Mouse (Mus musculus): ENCODE results near the gene Tra2a. TPM values are rescaled to one million over a fixed set of nuclear protein-coding genes. Genes with fewer than 3 reads are reported as not detected.

The Tra2a gene
- total and polyA plus RNA-seq, 3 experiments: 85.2 to 108 TPM; not detected in 1

- Histone ChIP-seq H3K4me3 (ENCODE audit: control insufficient read depth in 1 of 2, insufficient read depth in 1 of 2, low read depth in 2 of 2, low read length in 2 of 2) (no peak overlapping the region), H3K9ac (ENCODE audit: control insufficient read depth, low read depth, low read length, poor library complexity, severe bottlenecking) (no peak overlapping the region)
Measured at GRCm38 (mm10) chr6:49195188-49195587, 68.6 kb downstream of the Tra2a start.

GRCm38 (mm10) chr6:49194536-49194935 lies 69.3 kb downstream of the Tra2a start:
- Histone ChIP-seq H3K4me1 (ENCODE audit: control insufficient read depth in 1 of 2, insufficient read depth in 2 of 2, low read length in 2 of 2) (no peaks in the 10 kb centered on the region), H3K36me3 (ENCODE audit: control insufficient read depth in 1 of 2, insufficient read depth in 2 of 2, low read length in 2 of 2) (no peaks in the 10 kb centered on the region), H3K9ac (ENCODE audit: control insufficient read depth, low read depth, low read length, poor library complexity, severe bottlenecking) (no peak overlapping the region), H3K4me3 (ENCODE audit: control insufficient read depth in 1 of 2, insufficient read depth in 1 of 2, low read depth in 2 of 2, low read length in 2 of 2) (no peak overlapping the region), H3K9me3 (replicated peaks; ENCODE audit: insufficient read depth, low read length) (no peaks in the 10 kb centered on the region), H3K27ac (ENCODE audit: control insufficient read depth, low read depth, low read length) (no peak overlapping the region), H3K27me3 (ENCODE audit: control insufficient read depth in 1 of 2, insufficient read depth in 2 of 2, low read length in 2 of 2) (no peaks in the 10 kb centered on the region), H3K79me2 (ENCODE audit: control insufficient read depth, insufficient read depth, low read length, poor library complexity) (no peaks in the 10 kb centered on the region)
- no peak for DNase-seq (ENCODE audit: low read depth, low spot score)
- no peak for TF ChIP-seq ZKSCAN1 (IDR thresholded peaks at IDR 0.05; ENCODE audit: low read depth, low read length)
- TF ChIP-seq MYB (IDR thresholded peaks at IDR 0.05; ENCODE audit: low read depth, low read length): no peak
- no peak for TF ChIP-seq EP300 (IDR thresholded peaks at IDR 0.05; ENCODE audit: low read depth in 1 of 2, low read length in 2 of 2)
- TF ChIP-seq USF1 (IDR thresholded peaks at IDR 0.05; ENCODE audit: low read depth, low read length): no peak
- TF ChIP-seq ZNF384 (IDR thresholded peaks at IDR 0.05; ENCODE audit: low read depth, low read length): no peak
- no peak for TF ChIP-seq MAX (IDR thresholded peaks at IDR 0.05; ENCODE audit: low read length)
- TF ChIP-seq SMC3 (IDR thresholded peaks at IDR 0.05; ENCODE audit: low read depth, low read length): no peak
- no peak for TF ChIP-seq MEF2A (IDR thresholded peaks at IDR 0.05; ENCODE audit: extremely low read depth, insufficient replicate concordance, low read depth, low read length, poor library complexity, severe bottlenecking)
- TF ChIP-seq NRF1 (IDR thresholded peaks at IDR 0.05; ENCODE audit: insufficient read depth, low read depth, low read length, poor library complexity, severe bottlenecking): no peak
- no peak for TF ChIP-seq BHLHE40 (IDR thresholded peaks at IDR 0.05; ENCODE audit: borderline replicate concordance, low read depth, low read length)
- no peak for TF ChIP-seq POLR2AphosphoS5 (IDR thresholded peaks at IDR 0.05; ENCODE audit: borderline replicate concordance, low read depth, low read length)
- TF ChIP-seq SIN3A (IDR thresholded peaks at IDR 0.05; ENCODE audit: low read length): no peak
- no peak for TF ChIP-seq RAD21 (IDR thresholded peaks at IDR 0.05; ENCODE audit: low read depth, low read length)

More at GRCm38 (mm10) chr6:49195188-49195587, 68.6 kb downstream of the Tra2a start:
- no peak for DNase-seq (ENCODE audit: low read depth, low spot score)
- Histone ChIP-seq H3K4me1 (ENCODE audit: control insufficient read depth in 1 of 2, insufficient read depth in 2 of 2, low read length in 2 of 2) (no peaks in the 10 kb centered on the region), H3K27ac (ENCODE audit: control insufficient read depth, low read depth, low read length) (no peak overlapping the region), H3K9me3 (replicated peaks; ENCODE audit: insufficient read depth, low read length) (no peaks in the 10 kb centered on the region), H3K36me3 (ENCODE audit: control insufficient read depth in 1 of 2, insufficient read depth in 2 of 2, low read length in 2 of 2) (no peaks in the 10 kb centered on the region), H3K27me3 (ENCODE audit: control insufficient read depth in 1 of 2, insufficient read depth in 2 of 2, low read length in 2 of 2) (no peaks in the 10 kb centered on the region), H3K79me2 (ENCODE audit: control insufficient read depth, insufficient read depth, low read length, poor library complexity) (no peaks in the 10 kb centered on the region)
- TF ChIP-seq MAZ (IDR thresholded peaks at IDR 0.05; ENCODE audit: low read depth, low read length): no peak
- TF ChIP-seq GATA1 (IDR thresholded peaks at IDR 0.05; ENCODE audit: low read depth, low read length): no peak
- TF ChIP-seq TBP (IDR thresholded peaks at IDR 0.05; ENCODE audit: low read depth, low read length): no peak
- no peak for TF ChIP-seq NRF1 (IDR thresholded peaks at IDR 0.05; ENCODE audit: insufficient read depth, low read depth, low read length, poor library complexity, severe bottlenecking)
- no peak for TF ChIP-seq MXI1 (IDR thresholded peaks at IDR 0.05; ENCODE audit: low read depth, low read length)
- TF ChIP-seq POLR2A (IDR thresholded peaks at IDR 0.05; ENCODE audit: control insufficient read depth in 1 of 2, insufficient read depth in 1 of 2, low read depth in 1 of 2, low read length in 2 of 2, poor library complexity in 1 of 2): no peak
- no peak for TF ChIP-seq SIN3A (IDR thresholded peaks at IDR 0.05; ENCODE audit: low read length)

Other genes starting within 250 kb of the Tra2a start
- gene Gpnmb, start 227.5 kb downstream of the Tra2a start, total RNA-seq (2012; rRNA removed): not detected in 2 replicates
- gene Gpnmb, start 227.5 kb downstream of the Tra2a start, polyA plus RNA-seq (2012; ENCODE audit: insufficient read depth in 1 of 2, insufficient read length in 2 of 2, low read depth in 1 of 2, low replicate concordance in 2 of 2, missing spikeins in 1 of 2): not detected
- gene Malsu1, start 190.2 kb downstream of the Tra2a start, total RNA-seq (2012; rRNA removed): 27.1 and 27.8 TPM in 2 replicates
- gene Malsu1, start 190.2 kb downstream of the Tra2a start, polyA plus RNA-seq (2012; ENCODE audit: insufficient read depth in 1 of 2, insufficient read length in 2 of 2, low read depth in 1 of 2, low replicate concordance in 2 of 2, missing spikeins in 1 of 2): 10 to 100 TPM in 1 of 2 experiments, not detected in 1; 60.7 TPM
- 0.12 and 0.13 TPM in 2 replicates for gene Igf2bp3, start 49.1 kb downstream of the Tra2a start, total RNA-seq (2012; rRNA removed)
- gene Igf2bp3, start 49.1 kb downstream of the Tra2a start, polyA plus RNA-seq (2012; ENCODE audit: insufficient read depth in 1 of 2, insufficient read length in 2 of 2, low read depth in 1 of 2, low replicate concordance in 2 of 2, missing spikeins in 1 of 2): under 1 TPM in 1 of 2 experiments, not detected in 1; 0.29 TPM
- gene Ccdc126, start 55.2 kb upstream of the Tra2a start, total RNA-seq (2012; rRNA removed): 3.9 and 4.4 TPM in 2 replicates
- gene Ccdc126, start 55.2 kb upstream of the Tra2a start, polyA plus RNA-seq (2012; ENCODE audit: insufficient read depth in 1 of 2, insufficient read length in 2 of 2, low read depth in 1 of 2, low replicate concordance in 2 of 2, missing spikeins in 1 of 2): 1 to 10 TPM in 1 of 2 experiments, not detected in 1; 3.8 TPM
- not detected in 2 replicates for gene Fam221a, start 103.7 kb upstream of the Tra2a start, total RNA-seq (2012; rRNA removed)
- gene Fam221a, start 103.7 kb upstream of the Tra2a start, polyA plus RNA-seq (2012; ENCODE audit: insufficient read depth in 1 of 2, insufficient read length in 2 of 2, low read depth in 1 of 2, low replicate concordance in 2 of 2, missing spikeins in 1 of 2): under 1 TPM in 1 of 2 experiments, not detected in 1; 0.08 TPM
- gene Stk31, start 131.6 kb upstream of the Tra2a start, total RNA-seq (2012; rRNA removed): not detected in 2 replicates
- not detected for gene Stk31, start 131.6 kb upstream of the Tra2a start, polyA plus RNA-seq (2012; ENCODE audit: insufficient read depth in 1 of 2, insufficient read length in 2 of 2, low read depth in 1 of 2, low replicate concordance in 2 of 2, missing spikeins in 1 of 2)